Comparison of ENCODE assay signal across 8 mouse cellular contexts in the genomic region with DNA sequence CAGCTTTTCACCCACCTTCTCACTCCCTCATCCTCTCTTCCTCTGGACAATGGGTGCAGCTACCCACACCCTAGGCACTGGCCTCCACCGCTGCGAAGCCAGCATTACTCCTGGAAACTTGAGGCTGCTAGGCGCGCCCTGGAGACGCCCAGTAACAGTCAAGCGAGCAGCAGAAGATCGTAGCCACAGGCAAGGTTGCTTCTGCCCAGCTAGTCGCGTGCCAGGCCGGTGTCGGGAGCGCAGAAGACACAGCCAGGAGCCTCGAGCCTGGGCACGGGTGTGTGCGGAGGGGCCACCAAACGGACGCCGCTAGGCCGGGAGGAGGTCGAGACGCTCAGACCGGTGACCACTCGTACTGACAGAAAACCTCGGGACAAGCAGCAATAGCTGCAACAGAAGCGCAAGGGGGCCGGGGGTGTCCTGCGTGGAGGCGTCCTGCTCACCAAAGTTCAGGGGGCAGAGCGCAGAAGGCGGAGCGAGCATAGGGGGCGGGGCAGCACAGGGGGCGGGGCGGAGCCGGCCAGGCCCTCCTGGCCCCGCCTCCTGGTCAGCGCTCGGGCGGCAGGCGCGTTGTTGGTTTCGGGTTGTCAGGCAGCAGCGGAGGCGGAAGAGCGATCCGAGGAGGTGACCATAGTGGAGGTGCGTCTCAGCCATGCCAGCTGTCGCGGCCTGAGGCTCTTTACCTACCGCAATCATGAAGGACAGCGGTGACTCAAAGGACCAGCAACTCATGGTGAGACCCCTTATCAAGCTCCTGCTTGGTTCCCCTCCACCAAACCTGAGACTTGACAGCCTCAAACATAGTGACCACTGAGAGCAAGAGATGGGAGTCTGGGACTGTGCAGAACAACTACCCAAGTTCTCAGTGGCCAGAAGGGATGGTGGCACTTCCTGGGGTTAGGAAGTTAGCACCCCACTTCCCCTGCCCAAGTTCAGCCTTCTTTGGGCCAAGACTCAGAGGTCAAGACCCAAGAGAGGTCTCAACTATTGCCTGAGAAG. TPM values are rescaled to one million over a fixed set of nuclear protein-coding genes. Genes with fewer than 3 reads are reported as not detected.
DNase-seq lines count a peak whose midpoint lies in the region; ATAC-seq and TF ChIP-seq lines count a peak whose summit lies in the region.

A gene (plus strand): TSS at position 569 of the 999 bp plus-strand sequence.

- no peak for TF ChIP-seq POLR2A in cerebellum, adult 2 months (IDR thresholded peaks at IDR 0.05; ENCODE audit: borderline replicate concordance, insufficient read depth, low read length)
- no peak for TF ChIP-seq POLR2A in limb, embryonic 14.5 days (IDR thresholded peaks at IDR 0.05; ENCODE audit: borderline replicate concordance, extremely low read depth, insufficient read depth, insufficient read length)
- peak; percentile 54; the same call in 1 of the 2 replicates for TF ChIP-seq POLR2A in testis, adult 2 months (IDR thresholded peaks at IDR 0.05; ENCODE audit: control insufficient read depth, low read depth, low read length)

- DNase-seq in cerebellum, adult 11 months = peak; percentile 42
- no peak for DNase-seq in cerebellum, adult 9-10 months
- DNase-seq in cerebellum, adult 2 months = peak; percentile 54 to 56
- no peak for DNase-seq in forebrain, postnatal 0 days
- peak; percentile 51 for DNase-seq in limb, embryonic 14.5 days (ENCODE audit: low spot score)

- no peak for TF ChIP-seq CTCF in cerebellum, adult 2 months (IDR thresholded peaks at IDR 0.05; ENCODE audit: borderline replicate concordance, insufficient read depth, low read depth, low read length)
- TF ChIP-seq CTCF in forebrain, postnatal 0 days (IDR thresholded peaks at IDR 0.05; ENCODE audit: low read depth) = no peak
- TF ChIP-seq CTCF in testis, adult 2 months (IDR thresholded peaks at IDR 0.05; ENCODE audit: control insufficient read depth, insufficient read depth, insufficient replicate concordance, low read depth, low read length) = no peak

- H3K27me3 ChIP-seq in cerebellum, adult 2 months (ENCODE audit: control insufficient read depth, insufficient read depth, low read length) = no peaks in the 10 kb centered on the region
- H3K27me3 ChIP-seq in forebrain, postnatal 0 days (ENCODE audit: insufficient read depth, low read length) = peaks cover 7% of the 10 kb centered on the region; the same call in 1 of the 2 replicates
- H3K27me3 ChIP-seq in hindbrain, embryonic 12.5 days = peaks cover 32% of the 10 kb centered on the region
- peaks cover 13% of the 10 kb centered on the region; the same call in 1 of the 2 replicates for H3K27me3 ChIP-seq in limb, embryonic 14.5 days (ENCODE audit: control insufficient read depth, insufficient read depth, low read length)
- peaks cover 52% of the 10 kb centered on the region for H3K27me3 ChIP-seq in midbrain, embryonic 12.5 days
- no peaks in the 10 kb centered on the region for H3K27me3 ChIP-seq in testis, adult 2 months (ENCODE audit: control insufficient read depth, insufficient read depth, low read length)

- 4% methylated on average over 51 of the region's 51 CpGs for WGBS in cerebellum, adult 2 months
- 4% methylated on average over 48 of the region's 51 CpGs for WGBS in forebrain, postnatal 0 days
- WGBS in hindbrain, embryonic 12.5 days = 3% methylated on average over 48 of the region's 51 CpGs
- 3% methylated on average over 39 of the region's 51 CpGs for WGBS in limb, embryonic 14.5 days
- 2% methylated on average over 49 of the region's 51 CpGs for WGBS in midbrain, embryonic 12.5 days

- H3K4me3 ChIP-seq in cerebellum, adult 2 months (replicated peaks; ENCODE audit: insufficient read depth, low read depth, low read length) = peak within 1 kb of the TSS; percentile 63
- peak within 1 kb of the TSS; percentile 37 for H3K4me3 ChIP-seq in forebrain, postnatal 0 days (ENCODE audit: low read depth, low read length)
- peak within 1 kb of the TSS; percentile 44 for H3K4me3 ChIP-seq in hindbrain, embryonic 12.5 days
- peak within 1 kb of the TSS; percentile 45 for H3K4me3 ChIP-seq in limb, embryonic 14.5 days (replicated peaks; ENCODE audit: low read length)
- H3K4me3 ChIP-seq in midbrain, embryonic 12.5 days = peak within 1 kb of the TSS; percentile 48
- peak within 1 kb of the TSS; percentile 85 for H3K4me3 ChIP-seq in testis, adult 2 months (ENCODE audit: control insufficient read depth, low read depth, low read length)

- no peak within 1 kb of the TSS for H3K27ac ChIP-seq in cerebellum, adult 2 months (ENCODE audit: insufficient read depth, low read length)
- no peak within 1 kb of the TSS for H3K27ac ChIP-seq in forebrain, postnatal 0 days (ENCODE audit: low read depth, low read length)
- H3K27ac ChIP-seq in hindbrain, embryonic 12.5 days = no peak within 1 kb of the TSS
- no peak within 1 kb of the TSS for H3K27ac ChIP-seq in limb, embryonic 14.5 days (replicated peaks; ENCODE audit: low read depth, low read length)
- H3K27ac ChIP-seq in midbrain, embryonic 12.5 days (replicated peaks) = no peak within 1 kb of the TSS
- no peak within 1 kb of the TSS for H3K27ac ChIP-seq in testis, adult 2 months (ENCODE audit: control insufficient read depth, insufficient read depth, low read depth, low read length)

- H3K9ac ChIP-seq in forebrain, postnatal 0 days = peak within 1 kb of the TSS; percentile 43; the same call in 1 of the 2 replicates
- H3K9ac ChIP-seq in hindbrain, embryonic 12.5 days = peak within 1 kb of the TSS; percentile 9
- H3K9ac ChIP-seq in limb, embryonic 14.5 days (ENCODE audit: low read depth, low read length, severe bottlenecking) = 0 out of 2 replicates have a peak within 1 kb of the TSS, but pooled peaks have one; percentile 2
- H3K9ac ChIP-seq in midbrain, embryonic 12.5 days (replicated peaks) = peak within 1 kb of the TSS; percentile 43

- no peaks in the 10 kb centered on the region for H3K4me1 ChIP-seq in cerebellum, adult 2 months (ENCODE audit: control insufficient read depth, insufficient read depth, low read length)
- H3K4me1 ChIP-seq in forebrain, postnatal 0 days (ENCODE audit: insufficient read depth) = peaks cover 7% of the 10 kb centered on the region
- H3K4me1 ChIP-seq in hindbrain, embryonic 12.5 days = peaks cover 14% of the 10 kb centered on the region
- no peaks in the 10 kb centered on the region for H3K4me1 ChIP-seq in limb, embryonic 14.5 days (ENCODE audit: control insufficient read depth, insufficient read depth, low read length)
- peaks cover 14% of the 10 kb centered on the region; the same call in 1 of the 2 replicates for H3K4me1 ChIP-seq in midbrain, embryonic 12.5 days
- peaks cover 12% of the 10 kb centered on the region for H3K4me1 ChIP-seq in testis, adult 2 months (ENCODE audit: control insufficient read depth, insufficient read depth, low read length)

- no peaks in the 10 kb centered on the region for H3K9me3 ChIP-seq in forebrain, postnatal 0 days (ENCODE audit: low read length)
- H3K9me3 ChIP-seq in hindbrain, embryonic 12.5 days (replicated peaks) = no peaks in the 10 kb centered on the region
- H3K9me3 ChIP-seq in limb, embryonic 14.5 days (ENCODE audit: control insufficient read depth, low read length) = no peaks in the 10 kb centered on the region
- no peaks in the 10 kb centered on the region for H3K9me3 ChIP-seq in midbrain, embryonic 12.5 days

- peak; percentile 34 for ATAC-seq in forebrain, postnatal 0 days
- ATAC-seq in hindbrain, embryonic 12.5 days (ENCODE audit: low FRiP score) = 0 out of 2 replicates have a peak, but pooled peaks have one; percentile 40
- peak; percentile 60; the same call in 1 of the 2 replicates for ATAC-seq in limb, embryonic 14.5 days (ENCODE audit: low FRiP score, low read depth)
- peak; percentile 75; the same call in 1 of the 2 replicates for ATAC-seq in midbrain, embryonic 12.5 days (ENCODE audit: low FRiP score, low read depth)

- peak within 1 kb of the TSS; percentile 88 for H3K4me2 ChIP-seq in forebrain, postnatal 0 days (ENCODE audit: low read depth)
- peak within 1 kb of the TSS; percentile 75 for H3K4me2 ChIP-seq in hindbrain, embryonic 12.5 days (replicated peaks)
- peak within 1 kb of the TSS; percentile 87 for H3K4me2 ChIP-seq in limb, embryonic 14.5 days (replicated peaks; ENCODE audit: low read depth, low read length, severe bottlenecking)
- H3K4me2 ChIP-seq in midbrain, embryonic 12.5 days (replicated peaks) = peak within 1 kb of the TSS; percentile 72

- H3K36me3 ChIP-seq in forebrain, postnatal 0 days (ENCODE audit: insufficient read depth) = no peaks in the 10 kb centered on the region
- no peaks in the 10 kb centered on the region for H3K36me3 ChIP-seq in hindbrain, embryonic 12.5 days
- no peaks in the 10 kb centered on the region for H3K36me3 ChIP-seq in limb, embryonic 14.5 days (ENCODE audit: control insufficient read depth, insufficient read depth, low read length)
- H3K36me3 ChIP-seq in midbrain, embryonic 12.5 days = no peaks in the 10 kb centered on the region
- H3K36me3 ChIP-seq in testis, adult 2 months (ENCODE audit: control insufficient read depth, insufficient read depth, low read length) = no peaks in the 10 kb centered on the region

RNA-seq across cellular contexts. Expression of the gene that starts here (rescaled TPM):
- polyA plus RNA-seq in cerebellum, adult 2 months (2012; rRNA removed) = 4.9 and 5.1 TPM in 2 replicates
- 3.2 TPM in 2 replicates for total RNA-seq in forebrain, postnatal 0 days (2014; rRNA removed)
- polyA plus RNA-seq in forebrain, postnatal 0 days (2015; fragmentation: Nextera tagmentation; extraction: Ambion mirVana) = 0.57 and 0.79 TPM in 2 replicates
- 2.2 and 3.0 TPM in 2 replicates for polyA plus RNA-seq in hindbrain, embryonic 12.5 days (2016; fragmentation: Nextera tagmentation; extraction: Ambion mirVana)
- polyA plus RNA-seq in limb, embryonic 14.5 days (2012; rRNA removed) = 0.93 and 1.1 TPM in 2 replicates
- 0.17 and 0.39 TPM in 2 replicates for polyA plus RNA-seq in limb, embryonic 14.5 days (2014; fragmentation: Nextera tagmentation; extraction: Ambion mirVana)
- polyA plus RNA-seq in midbrain, embryonic 12.5 days (2016; fragmentation: Nextera tagmentation; extraction: Ambion mirVana) = 0.45 and 0.73 TPM in 2 replicates
- 19.3 and 19.6 TPM in 2 replicates for polyA plus RNA-seq in testis, adult 2 months (2012; rRNA removed)

Comparison
In these comparisons a context has a peak if more than half of its experiments do, and no peak if none do; other contexts are left out.
1. DNase-seq: peak in cerebellum, adult 11 months (single experiment), cerebellum, adult 2 months (2 of 2) and limb, embryonic 14.5 days (single experiment); none in cerebellum, adult 9-10 months (single experiment) and forebrain, postnatal 0 days (single experiment).
2. Peak in ATAC-seq, H3K4me3 ChIP-seq, H3K9ac ChIP-seq and H3K4me2 ChIP-seq in midbrain, embryonic 12.5 days; RNA of the gene not detected or under 1 TPM.
3. Peak in every context shown above with its lines, with median percentiles within 50 percentile points of each other: H3K4me3 ChIP-seq, ATAC-seq, H3K4me2 ChIP-seq and H3K9ac ChIP-seq.